24 mouse cellular contexts compared by ENCODE assay signal in the genomic region with DNA sequence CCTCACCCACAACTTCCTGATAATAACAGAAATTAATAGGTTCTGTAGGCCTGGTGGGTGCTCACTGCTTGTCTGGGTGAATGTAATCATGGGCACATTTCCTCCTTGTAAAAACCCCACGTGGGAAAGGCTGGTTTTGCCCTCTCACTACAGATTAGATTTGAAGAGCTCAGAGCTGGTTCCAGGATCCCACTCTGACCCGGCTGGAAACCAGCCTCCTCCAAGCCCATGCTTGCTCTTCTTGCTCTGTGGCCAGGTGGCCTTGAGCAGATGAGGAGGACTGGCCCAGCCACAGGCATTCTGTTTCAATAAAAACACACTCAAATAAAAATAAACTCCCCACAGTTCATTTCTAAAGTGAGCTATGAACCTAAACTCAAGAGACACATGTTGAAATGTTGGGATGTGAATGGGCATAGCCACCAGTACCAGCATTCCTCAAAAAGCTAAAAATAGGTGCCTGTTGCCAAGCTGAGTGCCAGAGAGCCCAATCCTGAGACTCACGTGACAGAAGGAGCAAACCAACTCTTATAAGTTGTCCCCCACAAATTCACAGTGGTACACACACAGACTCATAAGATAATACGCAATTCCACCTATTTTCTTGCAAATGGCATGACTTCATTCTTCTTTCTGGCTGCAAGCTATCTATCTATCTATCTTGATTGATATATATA.
"Had no signal": no experiment of that assay in that cellular context is flagged by ENCODE, and none has a peak within 500 bp of the region (broad histone marks: within the 10 kb centered on the region; RNA-seq: fewer than 3 reads in every experiment).

No protein-coding gene starts in this region.

- H3K36me3 ChIP-seq: limb, embryonic 10.5 days; limb, embryonic 13.5 days; liver, embryonic 12.5 days; liver, embryonic 15.5 days; lung, embryonic 15.5 days; neural tube, embryonic 12.5 days; neural tube, embryonic 15.5 days; stomach, embryonic 15.5 days had no signal

- H3K4me3 ChIP-seq: layer of hippocampus, adult 2 months; limb, embryonic 10.5 days; limb, embryonic 13.5 days; liver, embryonic 12.5 days; liver, embryonic 15.5 days; lung, embryonic 15.5 days; neural tube, embryonic 12.5 days; neural tube, embryonic 15.5 days; stomach, embryonic 15.5 days had no signal

- H3K27ac ChIP-seq: layer of hippocampus, adult 2 months; limb, embryonic 10.5 days; limb, embryonic 13.5 days; liver, embryonic 12.5 days; liver, embryonic 15.5 days; lung, embryonic 15.5 days; neural tube, embryonic 12.5 days; neural tube, embryonic 15.5 days; stomach, embryonic 15.5 days had no signal

- DNase-seq: kidney, adult 18-20 months; kidney, adult 9 months; kidney, postnatal 14 days; kidney, postnatal 4 days; layer of hippocampus, adult 9-11 months; liver; lung, adult 18-20 months; lung, postnatal 10 days; lung, postnatal 36 days; midbrain, embryonic 14.5 days; retina, postnatal 1 day; right cerebral cortex, postnatal 25 days; spleen, adult 18-20 months; thymus, postnatal 25 days had no signal

- H3K4me2 ChIP-seq: limb, embryonic 13.5 days; liver, embryonic 12.5 days; liver, embryonic 15.5 days; lung, embryonic 15.5 days; midbrain, embryonic 11.5 days; neural tube, embryonic 12.5 days; neural tube, embryonic 15.5 days; stomach, embryonic 15.5 days had no signal

- ATAC-seq: liver, embryonic 12.5 days had no signal

- H3K27me3 ChIP-seq: limb, embryonic 13.5 days; liver, embryonic 12.5 days; liver, embryonic 15.5 days; lung, embryonic 15.5 days; neural tube, embryonic 12.5 days; neural tube, embryonic 15.5 days; stomach, embryonic 15.5 days had no signal

- H3K9ac ChIP-seq: limb, embryonic 13.5 days; liver, embryonic 12.5 days; liver, embryonic 15.5 days; lung, embryonic 15.5 days; neural tube, embryonic 12.5 days; neural tube, embryonic 15.5 days; stomach, embryonic 15.5 days had no signal

- H3K9me3 ChIP-seq: limb, embryonic 10.5 days; limb, embryonic 13.5 days; liver, embryonic 12.5 days; liver, embryonic 15.5 days; lung, embryonic 15.5 days; neural tube, embryonic 12.5 days; neural tube, embryonic 15.5 days; stomach, embryonic 15.5 days had no signal
